Mouse (Mus musculus) cerebellum, postnatal 10 days (tissue): Measurements from ENCODE around the gene Dlk2.

Experiments
- DNase-seq, 2 experiments: peaks; one replicate each; pipeline ENCODE4 v3.0.0; 2021; ENCODE audit warnings: mixed read lengths in 2 of 2

The Dlk2 gene

DNA sequence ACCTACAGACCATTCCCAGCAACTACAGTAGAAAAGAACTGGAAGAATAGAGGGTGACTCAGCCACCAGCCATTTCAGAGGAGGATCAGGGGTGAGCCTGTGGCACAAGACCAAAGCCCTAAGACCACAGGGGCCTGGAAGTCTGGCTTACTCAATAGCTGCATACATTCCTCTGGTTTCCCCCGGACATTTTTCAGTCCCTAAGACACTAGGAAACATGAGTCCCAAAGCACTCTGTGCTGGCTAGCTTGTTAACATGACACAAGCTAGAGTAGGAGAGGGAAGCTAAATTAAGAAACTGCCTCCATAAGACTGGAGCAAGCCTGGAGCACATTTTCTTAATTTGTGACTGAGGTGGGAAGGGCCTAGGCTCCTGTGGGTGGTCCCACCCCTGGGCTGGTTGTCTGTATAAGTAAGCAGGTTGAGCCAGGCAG is 23.4 kb upstream of the Dlk2 start:
- peak in 1 of 2 experiments; percentile 1 for DNase-seq

DNA sequence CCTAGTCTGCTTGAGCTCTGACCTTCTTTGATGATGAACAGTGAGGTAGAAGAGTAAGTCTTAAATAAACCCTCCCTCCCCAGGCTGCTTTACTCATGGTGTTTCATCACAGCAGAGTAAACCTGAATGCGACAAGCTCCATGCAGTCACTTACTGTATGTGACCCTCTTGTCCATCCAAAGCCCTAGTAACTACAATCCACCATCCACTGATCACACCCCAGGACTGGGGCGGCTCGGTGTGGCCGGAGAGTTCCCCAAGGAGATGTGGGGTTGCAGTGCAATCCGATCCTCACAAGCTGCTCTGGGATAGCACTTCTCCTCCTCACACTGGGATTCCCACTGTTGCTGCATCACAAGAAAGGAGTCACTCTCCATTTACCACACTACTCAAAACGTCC is 22.8 kb upstream of the Dlk2 start:
- DNase-seq = no peak

DNA sequence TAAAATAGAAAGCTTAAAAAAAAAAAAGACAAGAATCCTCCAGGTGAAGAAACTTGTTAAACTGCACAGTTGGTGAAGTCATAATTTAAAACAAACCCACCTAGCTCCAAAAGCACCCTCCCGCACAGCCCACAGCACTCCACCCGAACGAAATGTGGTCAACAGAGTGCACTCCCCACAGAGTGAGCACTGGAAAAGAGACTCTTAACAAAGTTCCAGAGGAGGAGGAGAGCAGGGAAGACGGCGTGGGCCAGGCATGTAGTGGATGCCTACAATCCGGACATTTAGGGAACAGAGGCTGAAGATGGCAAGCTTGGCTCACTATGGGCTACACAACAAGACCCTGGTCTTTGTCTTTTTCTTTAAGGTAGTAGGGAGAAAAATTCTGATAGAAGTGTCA is 22.2 kb upstream of the Dlk2 start:
- no peak for DNase-seq

DNA sequence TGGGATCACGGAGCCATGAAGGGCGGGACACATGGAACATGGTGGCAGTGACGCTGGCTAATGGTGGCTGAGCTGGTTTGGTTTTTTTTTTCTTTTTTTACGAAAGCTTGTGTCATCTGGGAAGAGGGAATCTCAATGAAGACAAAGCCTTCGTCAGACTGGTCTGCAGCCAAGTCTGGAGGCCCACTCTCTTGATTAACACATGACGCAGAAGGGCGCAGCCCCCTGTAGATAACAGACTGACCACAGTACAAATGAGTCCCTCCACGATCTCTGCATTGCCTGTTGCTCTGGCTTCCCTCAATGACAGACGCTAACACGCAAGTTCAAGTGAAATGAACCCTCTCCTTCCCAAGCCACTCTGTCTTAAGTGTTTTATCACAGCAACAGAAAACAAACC is 21.7 kb upstream of the Dlk2 start:
- no peak for DNase-seq

DNA sequence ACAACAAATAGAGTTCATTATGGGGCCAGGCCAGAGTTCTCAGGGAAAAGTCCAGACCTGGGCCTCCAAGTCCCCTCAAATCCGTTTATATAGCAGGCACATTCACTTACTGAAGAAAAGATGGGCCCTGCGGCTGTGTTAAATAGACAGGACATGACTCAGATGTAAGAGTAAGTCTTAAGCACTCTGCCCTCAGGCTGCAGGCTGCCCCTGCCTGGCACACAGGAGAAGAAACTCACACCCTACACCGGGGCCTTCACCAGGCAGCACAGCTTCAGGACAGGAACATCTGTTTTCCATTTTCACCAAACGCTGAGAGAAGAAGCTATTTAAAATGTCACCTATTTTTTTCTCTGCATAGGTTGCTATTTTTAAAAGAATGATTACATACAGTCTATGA is 19.6 kb upstream of the Dlk2 start:
- no peak for DNase-seq

GRCm38 (mm10) chr17:46278011-46278765 is 19.0 kb upstream of the Dlk2 start:
- DNase-seq = no peak

DNA sequence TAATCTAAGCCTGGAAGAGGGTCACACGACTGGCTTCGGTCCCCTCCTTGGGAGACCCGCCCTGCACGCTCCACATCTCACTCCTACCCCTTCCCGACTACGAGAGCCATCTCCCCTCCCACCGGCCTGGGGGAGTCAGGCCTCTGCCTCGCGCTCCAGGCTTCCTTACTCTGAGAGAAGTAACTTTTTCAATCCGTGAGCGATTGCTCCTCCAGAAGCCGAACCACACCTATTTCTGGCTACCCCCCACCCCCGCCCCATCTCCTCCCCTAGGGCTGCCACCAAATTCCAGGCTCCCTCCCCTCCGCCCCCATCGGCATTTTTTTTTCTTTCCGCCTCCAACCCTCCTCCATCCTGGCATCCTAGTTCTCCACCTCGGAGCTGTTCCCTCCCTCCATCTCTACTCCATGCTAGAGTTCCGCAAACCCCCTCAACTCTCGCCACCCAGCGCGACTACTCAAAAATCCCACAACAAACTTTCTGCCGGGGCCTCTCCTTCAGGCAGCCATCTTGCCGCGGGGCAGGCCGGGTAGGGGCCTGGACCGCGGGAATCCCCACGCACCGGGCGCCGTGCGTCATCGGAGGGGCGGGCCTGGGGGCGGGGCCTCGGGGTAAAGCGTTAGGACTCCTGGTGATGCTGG is 14.6 kb upstream of the Dlk2 start, which contains the start of gene Tjap1:
TSS of gene Tjap1 (minus strand) at position 544 of the 641 bp plus-strand sequence.
- peak; percentile 94 to 97 for DNase-seq

GRCm38 (mm10) chr17:46283140-46283539 is 14.1 kb upstream of the Dlk2 start:
- peak in 1 of 2 experiments; percentile 3 for DNase-seq

DNA sequence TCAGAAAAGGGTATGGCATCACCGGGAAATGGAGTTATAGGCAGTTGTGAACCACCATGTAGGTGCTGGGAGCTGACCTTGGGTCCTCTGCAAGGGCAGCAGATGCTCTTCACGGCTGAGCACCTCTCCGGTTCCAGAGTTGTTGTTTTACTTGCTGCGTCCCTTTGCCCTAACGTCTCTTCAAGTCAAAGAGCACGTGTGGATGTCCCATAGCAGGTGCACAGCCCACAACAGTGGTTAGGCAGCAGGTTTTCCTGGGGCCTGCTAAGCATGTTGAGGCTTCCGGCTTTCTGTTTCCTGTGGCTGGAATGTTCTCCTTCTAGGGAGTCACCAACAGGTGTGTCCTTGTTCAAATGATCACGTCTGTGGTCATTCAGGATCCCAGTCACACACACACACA is 13.3 kb upstream of the Dlk2 start:
- DNase-seq = peak in 1 of 2 experiments; percentile 1

GRCm38 (mm10) chr17:46284653-46285052 is 12.6 kb upstream of the Dlk2 start:
- peak; percentile 43 to 51 for DNase-seq

DNA sequence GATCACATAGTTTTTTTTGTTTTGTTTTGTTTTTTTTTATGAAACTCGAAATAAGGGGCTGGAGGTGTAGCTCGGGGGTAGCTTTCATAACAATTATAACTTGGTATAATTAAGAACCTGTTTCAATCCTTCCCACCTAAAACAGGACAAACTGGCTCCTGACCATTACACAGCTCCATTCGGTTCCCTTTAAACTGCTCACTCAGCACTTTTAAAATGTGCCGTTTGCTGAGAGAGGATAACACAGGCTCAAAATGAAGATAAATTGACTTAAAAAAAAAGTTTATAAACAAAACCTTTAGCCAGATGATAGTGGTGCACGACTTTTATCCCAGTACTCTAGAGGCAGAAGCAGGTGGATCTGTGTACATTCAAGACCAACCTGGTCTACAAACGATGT is 11.8 kb upstream of the Dlk2 start:
- DNase-seq = no peak

- DNase-seq = peak in 1 of 2 experiments; percentile 29
Observed at GRCm38 (mm10) chr17:46287678-46288095, 9.5 kb upstream of the Dlk2 start.

GRCm38 (mm10) chr17:46296601-46297000 is 620 bp upstream of the Dlk2 start:
- no peak for DNase-seq

DNA sequence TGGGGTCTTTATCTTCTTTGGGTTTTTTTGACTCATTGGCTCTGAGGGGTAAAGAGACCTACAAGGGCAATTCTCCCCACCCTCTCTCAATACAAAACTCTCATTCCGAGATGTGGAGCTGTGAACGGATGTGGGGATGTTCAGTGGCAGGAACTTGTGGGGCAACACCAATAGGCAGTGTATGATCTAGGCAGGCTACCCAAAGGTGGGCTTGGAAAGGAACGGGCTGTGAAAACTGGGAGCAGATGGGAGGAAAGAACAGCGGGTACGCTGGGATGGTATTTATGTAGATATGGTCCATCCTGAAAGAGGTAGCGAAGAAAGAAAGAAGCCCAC is 225 bp upstream of the Dlk2 start:
- DNase-seq = no peak

DNA sequence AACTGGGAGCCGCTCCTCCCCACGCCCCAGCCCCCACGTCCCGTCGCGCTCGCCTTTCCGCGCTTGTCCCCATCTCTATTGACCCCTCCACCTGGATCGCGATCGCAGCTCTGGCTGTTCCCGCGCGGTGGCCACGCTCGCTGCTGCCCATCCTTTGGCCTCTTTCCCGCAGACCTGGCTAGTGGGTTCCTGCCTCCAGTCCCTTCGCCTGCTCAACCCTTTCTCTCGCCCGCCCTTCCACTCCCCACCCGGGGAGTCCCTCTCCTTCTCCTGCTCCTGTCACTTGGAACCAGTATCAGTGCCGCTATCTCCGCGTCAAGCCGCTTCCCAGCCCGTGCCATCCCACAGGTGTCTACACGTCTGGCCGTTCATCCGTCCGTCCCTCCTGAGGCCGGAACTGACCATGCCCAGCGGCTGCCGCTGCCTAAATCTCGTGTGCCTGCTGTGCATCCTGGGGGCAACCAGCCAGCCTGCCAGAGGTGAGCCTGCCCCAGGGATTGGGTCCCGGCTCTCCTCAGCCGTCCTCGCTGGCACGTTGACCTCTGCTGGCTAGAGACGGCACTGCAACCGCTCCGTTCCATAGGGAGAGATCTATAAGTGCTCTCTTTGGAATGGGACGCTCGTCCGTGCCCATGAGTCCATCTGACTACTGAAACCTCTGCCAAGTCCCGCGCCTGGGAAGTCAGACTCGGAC is 1.1 kb downstream of the Dlk2 start:
- DNase-seq = peak; percentile 91

GRCm38 (mm10) chr17:46301892-46302291 is 4.7 kb downstream of the Dlk2 start:
- no peak for DNase-seq

- no peak for DNase-seq
Observed at GRCm38 (mm10) chr17:46304184-46304583, 7.0 kb downstream of the Dlk2 start.

- DNase-seq = no peak
Observed at GRCm38 (mm10) chr17:46306956-46307355, 9.7 kb downstream of the Dlk2 start.

- no peak for DNase-seq
Observed at GRCm38 (mm10) chr17:46309835-46310234, 12.6 kb downstream of the Dlk2 start.

DNA sequence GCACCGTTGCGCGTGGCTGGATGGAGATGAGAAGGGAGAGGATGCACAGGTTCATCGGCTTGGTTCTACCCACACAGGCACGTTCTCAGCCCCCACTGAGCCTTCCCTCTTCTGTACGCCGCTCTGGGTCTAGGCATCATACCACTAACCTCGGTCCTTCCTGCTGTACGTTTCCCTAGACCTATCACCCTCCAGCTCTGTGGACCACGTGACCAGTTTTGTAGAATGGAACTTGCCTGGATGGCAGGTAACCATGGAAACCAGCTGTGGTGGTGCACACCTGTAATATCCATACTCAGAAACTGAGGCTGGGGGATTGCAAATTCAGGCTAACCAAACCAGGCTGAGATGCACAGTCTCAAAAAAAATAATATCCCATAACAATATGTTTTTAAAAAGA is 13.3 kb downstream of the Dlk2 start:
- DNase-seq = no peak

DNA sequence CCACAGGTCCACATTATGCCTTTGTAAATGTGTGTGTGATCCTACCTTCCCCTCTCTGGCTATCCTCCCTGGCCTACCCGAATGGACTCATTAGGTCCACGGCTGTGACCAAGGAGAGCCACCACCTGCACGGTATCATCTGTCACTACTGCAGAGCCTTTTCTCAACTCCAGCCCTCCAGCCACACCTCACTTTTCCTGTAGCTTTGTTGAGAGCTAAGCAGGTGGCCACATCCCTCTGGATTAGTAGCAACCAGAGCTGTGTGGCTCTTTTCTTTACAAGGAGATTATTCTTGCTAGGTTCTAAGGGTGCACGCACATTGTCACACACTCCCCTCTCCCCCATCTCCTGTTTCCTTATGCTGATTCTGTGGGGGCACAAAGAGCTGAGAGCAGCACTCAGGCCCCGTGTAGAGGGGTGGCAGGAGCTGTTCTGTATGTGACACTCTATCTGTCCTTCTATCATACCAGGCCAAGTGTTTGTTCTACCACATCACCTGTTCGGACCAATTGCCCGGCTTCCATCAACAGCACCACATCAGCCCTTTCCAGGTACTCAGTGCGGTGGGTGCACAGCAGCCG is 16.0 kb downstream of the Dlk2 start:
- no peak for DNase-seq

DNA sequence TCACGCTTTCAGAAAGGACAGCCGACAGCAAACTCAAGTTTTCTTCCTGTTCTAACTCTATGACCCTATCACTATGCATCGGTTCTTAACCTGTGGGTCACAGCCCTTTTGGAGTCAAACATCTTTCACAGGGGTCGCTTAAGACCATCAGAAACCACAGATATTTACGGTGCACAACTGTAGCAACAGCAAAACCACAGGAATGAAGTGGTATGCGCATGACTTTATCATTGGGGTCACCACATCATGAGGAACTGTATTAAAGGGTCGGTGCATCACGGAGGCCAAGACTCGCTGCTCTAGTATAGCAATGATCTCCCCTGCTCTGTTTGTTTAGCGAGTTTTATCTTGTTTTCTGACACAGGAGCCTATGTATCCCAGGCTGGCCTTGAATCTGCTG is 18.6 kb downstream of the Dlk2 start:
- no peak for DNase-seq

GRCm38 (mm10) chr17:46320492-46320891 is 23.3 kb downstream of the Dlk2 start:
- DNase-seq = no peak
